Mouse (Mus musculus) liver, embryonic 15.5 days (tissue): ENCODE measurements around the gene Gtpbp2. TPM values are rescaled to one million over a fixed set of nuclear protein-coding genes. Genes with fewer than 3 reads are reported as not detected.

Experiments used
- polyA plus RNA-seq: library from polyadenylated mRNA; unstranded; fragments of >200 nt; fragmentation: Nextera tagmentation; extraction: Ambion mirVana; gene quantifications from 2 replicates; pipeline ENCODE4 v1.2.1, GENCODE M21; 2015

The Gtpbp2 gene
- polyA plus RNA-seq, 1 experiment from 2014 or later, result 33.2 TPM

Other genes starting within 250 kb of the Gtpbp2 start
- 1.2 and 1.4 TPM in 2 replicates for gene Vegfa, start 128.7 kb upstream of the Gtpbp2 start, polyA plus RNA-seq
- gene Mrps18a, start 50.0 kb upstream of the Gtpbp2 start, polyA plus RNA-seq, result 60.7 and 64.6 TPM in 2 replicates
- 0.83 and 1.1 TPM in 2 replicates for gene Rsph9, start 16.8 kb upstream of the Gtpbp2 start, polyA plus RNA-seq
- 42.5 and 47.5 TPM in 2 replicates for gene Mad2l1bp, start 7.5 kb upstream of the Gtpbp2 start, polyA plus RNA-seq
- 15.8 and 17.1 TPM in 2 replicates for gene Polh, start 41.6 kb downstream of the Gtpbp2 start, polyA plus RNA-seq
- 14.4 and 15.2 TPM in 2 replicates for gene Xpo5, start 41.8 kb downstream of the Gtpbp2 start, polyA plus RNA-seq
- 29.0 and 30.6 TPM in 2 replicates for gene Polr1c, start 87.0 kb downstream of the Gtpbp2 start, polyA plus RNA-seq
- 44.2 and 59.9 TPM in 2 replicates for gene Yipf3, start 87.0 kb downstream of the Gtpbp2 start, polyA plus RNA-seq
- 0.08 TPM in 1 of 2 replicates, not detected in the other for gene Lrrc73, start 92.5 kb downstream of the Gtpbp2 start, polyA plus RNA-seq
- 9.8 and 10.5 TPM in 2 replicates for gene Tjap1, start 122.0 kb downstream of the Gtpbp2 start, polyA plus RNA-seq
- 0.24 TPM in 1 of 2 replicates, not detected in the other for gene Dlk2, start 136.4 kb downstream of the Gtpbp2 start, polyA plus RNA-seq
- gene Abcc10, start 167.3 kb downstream of the Gtpbp2 start, polyA plus RNA-seq, result 1.8 and 2.0 TPM in 2 replicates
- 1.5 and 1.7 TPM in 2 replicates for gene Zfp318, start 222.7 kb downstream of the Gtpbp2 start, polyA plus RNA-seq